Mouse (Mus musculus) neural tube, embryonic 10.5 days (tissue): ENCODE measurements at regions not wholly inside any gene's neighbourhood (a gene's known extent, or its start where the extent isn't known, plus 50 kb on each side); places are given as distances from the start of the nearest gene placed in this dataset.

Source experiments
- DNase-seq: peaks from one replicate; pipeline ENCODE4 v3.0.0-alpha.2; 2017; ENCODE audit warnings: low spot score; ENCODE audit errors: extremely low spot score

GRCm38 (mm10) chr9:43977773-43978172 is 65.4 kb upstream of the Thy1 start:
- no peak for DNase-seq

GRCm38 (mm10) chr9:43981376-43981775 is 61.8 kb upstream of the Thy1 start:
- no peak for DNase-seq

- DNase-seq = no peak
Observed at GRCm38 (mm10) chr9:43982359-43982889, 60.8 kb upstream of the Thy1 start.

GRCm38 (mm10) chr9:43983220-43983619 is 60.0 kb upstream of the Thy1 start:
- DNase-seq = no peak

- DNase-seq = peak; percentile 89
Observed at GRCm38 (mm10) chr9:43984181-43985062, 58.8 kb upstream of the Thy1 start.

GRCm38 (mm10) chr9:43987957-43988356 is 55.2 kb upstream of the Thy1 start:
- no peak for DNase-seq

- DNase-seq = no peak
Observed at GRCm38 (mm10) chr9:43988981-43989860, 54.0 kb upstream of the Thy1 start.

GRCm38 (mm10) chr9:43990124-43990523 is 53.1 kb upstream of the Thy1 start:
- DNase-seq = no peak

- DNase-seq = peak; percentile 50
Observed at GRCm38 (mm10) chr9:43993221-43993976, 49.8 kb upstream of the Thy1 start.
